Mouse (Mus musculus) midbrain, embryonic 15.5 days (tissue): ENCODE data around the gene Ppp1r35. TPM values are rescaled to one million over a fixed set of nuclear protein-coding genes. Genes with fewer than 3 reads are reported as not detected.

Experiments
- ATAC-seq: fragments of 200-750 bp; cut with Nextera tagmentation; replicated peaks from 2 replicates; pipeline ENCODE4 v1.8.0; 2017; ENCODE audit warnings: moderate TSS enrichment
- H3K27ac ChIP-seq: fragments of 300-500 bp; sonication (generic); 2 replicates; pipeline ENCODE4 v1.5.1; 2015; ENCODE audit warnings: mild to moderate bottlenecking, inconsistent platforms
- H3K27me3 ChIP-seq: fragments of 300-500 bp; sonication (generic); replicated peaks from 2 replicates; pipeline ENCODE4 v1.6.1; 2015; ENCODE audit warnings: inconsistent platforms
- H3K36me3 ChIP-seq: fragments of 300-500 bp; sonication (generic); replicated peaks from 2 replicates; pipeline ENCODE4 v1.6.1; 2015; ENCODE audit warnings: inconsistent platforms
- H3K4me1 ChIP-seq: fragments of 300-500 bp; sonication (generic); 2 replicates; pipeline ENCODE4 v1.6.1; 2015; ENCODE audit warnings: inconsistent platforms
- H3K4me2 ChIP-seq: fragments of 300-500 bp; sonication (generic); 2 replicates; pipeline ENCODE4 v1.6.1; 2015; ENCODE audit warnings: inconsistent platforms, mild to moderate bottlenecking, moderate library complexity
- H3K4me3 ChIP-seq: fragments of 300-500 bp; sonication (generic); 2 replicates; pipeline ENCODE4 v1.5.1; 2015; ENCODE audit warnings: mild to moderate bottlenecking, inconsistent platforms
- H3K9ac ChIP-seq: fragments of 300-500 bp; sonication (generic); 2 replicates; pipeline ENCODE4 v1.6.1; 2015; ENCODE audit warnings: mild to moderate bottlenecking, inconsistent platforms
- H3K9me3 ChIP-seq: fragments of 300-500 bp; sonication (generic); 2 replicates; pipeline ENCODE4 v1.6.1; 2016; ENCODE audit warnings: inconsistent platforms
- WGBS: fragments of 180-500 bp; shearing (Covaris S2); methylation state at CpG from one replicate; pipeline ENCODE4 v1.1.7; 2015; ENCODE audit warnings: mixed read lengths; 5-methylcytosine and 5-hydroxymethylcytosine counted together
- polyA plus RNA-seq: library from polyadenylated mRNA; unstranded; fragments of >200 nt; fragmentation: Nextera tagmentation; extraction: Ambion mirVana; gene quantifications from 2 replicates; pipeline ENCODE4 v1.2.1, GENCODE M21; 2015

Ppp1r35 gene
- polyA plus RNA-seq, 1 experiment from 2014 or later = 37.3 TPM

DNA sequence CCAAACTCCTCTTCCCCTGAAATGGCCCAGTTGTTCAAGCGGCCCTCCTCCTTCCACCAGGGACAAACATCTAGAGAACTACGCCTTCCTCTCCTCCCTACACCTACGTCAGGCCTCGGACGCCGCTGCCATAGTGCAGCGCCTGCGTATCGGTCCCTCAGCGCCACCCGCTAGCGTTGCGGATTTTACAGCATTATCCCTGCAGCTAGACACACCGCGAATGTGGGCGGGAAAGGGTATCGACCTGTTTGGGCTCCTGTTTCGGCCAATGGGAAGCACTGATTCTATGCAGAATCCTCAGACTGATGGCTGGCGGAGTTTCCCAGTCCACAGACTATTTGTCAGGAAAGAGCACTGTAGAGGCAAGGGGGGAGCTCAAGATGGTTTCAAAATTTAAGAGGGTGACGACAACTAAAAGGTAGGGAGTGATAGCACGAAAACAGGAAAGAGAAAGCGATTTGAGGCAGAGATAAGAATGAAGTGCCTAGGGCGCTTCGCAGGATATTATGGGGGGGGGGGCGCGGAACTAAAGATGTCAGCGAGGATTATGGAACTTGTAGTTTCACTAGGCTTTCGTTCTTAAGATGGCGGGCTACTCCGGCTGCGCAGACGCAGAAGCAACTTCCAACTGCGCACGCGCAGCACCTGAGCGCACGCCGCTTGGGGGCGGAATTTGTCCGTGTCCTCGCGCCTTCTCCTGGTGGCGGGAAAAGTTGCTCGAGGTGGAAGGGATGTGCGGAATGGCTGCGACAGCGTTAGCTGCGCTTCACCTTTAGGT is 8.7 kb downstream of the Ppp1r35 start, which contains the start of the genes Mepce and Zcwpw1:
TSS of gene Mepce (minus strand) at position 505 of the 778 bp plus-strand sequence.
TSS of gene Zcwpw1 (plus strand) at position 648 of the 778 bp plus-strand sequence.
- H3K4me2 ChIP-seq = peak within 1 kb of the TSS; percentile 91
- WGBS = under 1% methylated on average over 48 of the region's 48 CpGs
- peak within 1 kb of the TSS; percentile 99 for H3K27ac ChIP-seq
- H3K27me3 ChIP-seq = no peaks in the 10 kb centered on the region
- H3K9me3 ChIP-seq = no peaks in the 10 kb centered on the region
- H3K9ac ChIP-seq = peak within 1 kb of the TSS; percentile 88
- peaks cover 37% of the 10 kb centered on the region for H3K4me1 ChIP-seq
- peak; percentile 78 for ATAC-seq
- peaks cover 5% of the 10 kb centered on the region; the same call in 1 of the 2 replicates for H3K36me3 ChIP-seq
- peak within 1 kb of the TSS; percentile 72 for H3K4me3 ChIP-seq

GRCm38 (mm10) chr5:137788171-137788570 is 9.5 kb downstream of the Ppp1r35 start:
- Histone ChIP-seq H3K4me1 (peaks cover 28% of the 10 kb centered on the region), H3K27ac (no peak overlapping the region), H3K4me3 (peak overlapping the region; percentile 72), H3K9me3 (no peaks in the 10 kb centered on the region), H3K36me3 (no peaks in the 10 kb centered on the region), H3K4me2 (peak overlapping the region; percentile 91), H3K9ac (0 out of 2 replicates have a peak overlapping the region, but pooled peaks have one; percentile 27), H3K27me3 (no peaks in the 10 kb centered on the region)
- no peak for ATAC-seq
- 71% methylated on average over 24 of the region's 24 CpGs for WGBS

DNA sequence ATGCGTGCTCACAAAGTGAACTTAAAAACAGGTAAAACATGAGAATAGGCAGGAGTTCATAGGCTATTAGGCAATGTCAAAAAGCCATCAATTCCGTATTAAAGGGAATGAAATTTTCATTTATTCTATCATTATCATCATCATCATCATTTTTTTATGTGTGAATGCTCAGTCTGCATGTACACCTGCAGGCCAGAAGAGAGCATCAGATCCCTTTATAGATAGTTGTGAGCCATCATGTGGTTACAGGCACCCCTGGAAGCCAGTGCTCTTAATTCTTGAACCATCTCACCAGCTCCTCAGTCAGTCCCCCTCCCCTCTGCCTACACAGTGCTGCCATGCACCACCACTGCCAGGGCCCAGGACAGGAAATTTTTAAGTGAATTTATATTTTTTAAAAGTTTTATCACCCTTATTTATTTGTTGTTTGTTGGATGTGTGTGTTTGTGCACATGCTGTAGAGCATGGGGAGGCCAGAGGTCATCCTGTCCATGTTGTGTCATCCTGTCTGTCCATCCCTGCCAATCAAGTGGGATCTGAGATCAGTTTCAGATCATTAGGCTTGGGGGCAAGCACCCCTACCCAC is 10.4 kb downstream of the Ppp1r35 start:
- no peak overlapping the region for H3K27ac ChIP-seq
- WGBS = 91% methylated on average over 2 of the region's 2 CpGs

GRCm38 (mm10) chr5:137791553-137791952 is 12.9 kb downstream of the Ppp1r35 start:
- no peak overlapping the region for H3K4me2 ChIP-seq
- ATAC-seq = no peak
- H3K4me1 ChIP-seq = peaks cover 6% of the 10 kb centered on the region
- no peak overlapping the region for H3K27ac ChIP-seq
- H3K27me3 ChIP-seq = no peaks in the 10 kb centered on the region
- no peak overlapping the region for H3K4me3 ChIP-seq
- H3K9me3 ChIP-seq = no peaks in the 10 kb centered on the region
- H3K36me3 ChIP-seq = no peaks in the 10 kb centered on the region
- H3K9ac ChIP-seq = no peak overlapping the region

More for the DNA sequence above, 10.4 kb downstream of the Ppp1r35 start:
- Histone ChIP-seq H3K27me3 (no peaks in the 10 kb centered on the region), H3K9me3 (no peaks in the 10 kb centered on the region), H3K4me3 (no peak overlapping the region), H3K36me3 (no peaks in the 10 kb centered on the region), H3K4me1 (peaks cover 20% of the 10 kb centered on the region), H3K9ac (no peak overlapping the region), H3K4me2 (no peak overlapping the region)
- ATAC-seq = no peak

DNA sequence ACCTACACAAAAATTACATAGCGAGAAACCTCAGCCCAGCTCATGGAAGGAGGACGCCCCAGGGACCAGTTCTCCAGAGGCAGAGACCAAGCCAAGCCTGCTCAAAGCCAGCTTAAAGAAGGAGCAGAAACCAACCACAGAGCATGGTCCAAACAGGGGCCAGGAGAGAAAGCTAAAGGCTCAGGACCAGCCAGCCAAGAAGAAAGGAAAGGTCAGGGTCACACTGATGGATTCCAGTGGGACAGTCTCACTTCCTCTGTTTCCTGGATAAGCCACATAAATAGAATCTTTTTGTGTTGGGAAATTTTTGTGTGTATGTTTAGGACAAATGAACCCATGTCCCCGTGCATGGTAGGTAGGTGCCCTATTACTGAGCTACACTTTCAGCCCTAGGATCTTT is 18.0 kb downstream of the Ppp1r35 start:
- Histone ChIP-seq H3K9me3 (no peaks in the 10 kb centered on the region), H3K27ac (no peak overlapping the region), H3K9ac (no peak overlapping the region), H3K4me1 (no peaks in the 10 kb centered on the region), H3K27me3 (no peaks in the 10 kb centered on the region), H3K4me3 (no peak overlapping the region), H3K4me2 (no peak overlapping the region), H3K36me3 (no peaks in the 10 kb centered on the region)
- 82% methylated on average over 3 of the region's 3 CpGs for WGBS
- ATAC-seq = no peak

DNA sequence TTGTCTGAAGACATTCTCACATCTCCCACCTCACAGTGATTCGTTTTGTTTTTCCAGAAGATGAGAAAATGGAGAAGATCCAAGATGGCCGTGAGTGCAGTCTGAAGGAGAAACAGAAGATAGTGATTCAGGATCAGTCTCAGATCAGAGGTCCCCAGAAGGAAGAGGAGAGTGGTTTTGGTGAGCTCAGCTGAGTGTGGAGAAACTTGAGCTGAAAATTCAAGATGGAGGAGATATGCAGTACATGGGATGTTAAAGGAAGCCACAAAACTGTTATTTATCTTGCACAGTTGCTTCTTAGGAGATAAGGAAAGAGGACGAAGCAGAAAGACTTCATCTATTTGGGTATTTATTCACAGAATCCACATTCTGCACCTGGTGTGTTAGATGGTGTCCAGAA is 22.3 kb downstream of the Ppp1r35 start:
- Histone ChIP-seq H3K9me3 (no peaks in the 10 kb centered on the region), H3K4me3 (no peak overlapping the region), H3K4me1 (no peaks in the 10 kb centered on the region), H3K36me3 (no peaks in the 10 kb centered on the region), H3K4me2 (no peak overlapping the region), H3K27ac (no peak overlapping the region), H3K27me3 (no peaks in the 10 kb centered on the region), H3K9ac (no peak overlapping the region)
- no peak for ATAC-seq
- WGBS = 89% methylated on average over 3 of the region's 3 CpGs

DNA sequence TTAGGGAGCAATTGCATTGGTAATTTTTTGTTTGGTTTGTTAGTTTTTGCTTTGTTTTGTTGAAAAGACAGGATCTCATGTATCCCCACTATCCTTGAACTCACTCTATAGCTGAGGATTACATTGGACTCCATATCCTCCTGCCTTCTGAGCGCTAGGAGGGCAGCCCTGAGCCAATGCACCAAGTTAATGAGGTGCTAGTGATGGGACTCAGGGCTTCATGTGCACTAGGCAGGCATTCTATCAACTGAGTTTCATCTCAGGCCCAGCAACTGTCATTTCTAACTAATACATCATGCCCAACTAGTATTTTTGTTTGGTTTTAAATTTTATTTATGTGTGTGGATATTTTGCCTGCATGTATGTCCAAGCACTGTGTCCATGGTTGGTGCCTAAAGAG is 27.5 kb downstream of the Ppp1r35 start:
- ATAC-seq = no peak
- Histone ChIP-seq H3K9me3 (no peaks in the 10 kb centered on the region), H3K27me3 (no peaks in the 10 kb centered on the region), H3K4me1 (no peaks in the 10 kb centered on the region), H3K9ac (no peak overlapping the region), H3K36me3 (no peaks in the 10 kb centered on the region), H3K4me3 (no peak overlapping the region), H3K27ac (no peak overlapping the region), H3K4me2 (no peak overlapping the region)
- WGBS = 80% methylated on average over 1 of the region's 1 CpGs

DNA sequence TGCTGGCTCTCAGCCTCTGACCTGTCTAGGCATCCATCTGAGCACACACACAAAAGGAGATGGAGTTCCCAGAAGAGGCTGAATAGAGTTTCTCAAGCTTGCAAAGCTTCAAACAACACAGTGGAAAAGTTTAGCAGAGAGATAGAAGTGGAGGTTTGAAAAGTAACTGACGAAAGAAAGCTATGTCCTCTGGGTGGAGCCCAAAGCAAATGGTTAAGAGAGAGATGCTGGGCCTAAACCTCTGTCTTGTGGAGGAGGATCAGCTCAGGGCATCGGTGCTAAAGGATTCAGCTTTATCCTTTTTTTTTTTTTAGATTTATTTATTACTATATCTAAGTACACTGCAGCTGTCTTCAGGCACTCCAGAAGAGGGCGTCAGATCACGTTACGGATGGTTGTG is 29.7 kb downstream of the Ppp1r35 start:
- no peak overlapping the region for H3K9ac ChIP-seq
- 88% methylated on average over 5 of the region's 5 CpGs for whole genome bisulfite sequencing

DNA sequence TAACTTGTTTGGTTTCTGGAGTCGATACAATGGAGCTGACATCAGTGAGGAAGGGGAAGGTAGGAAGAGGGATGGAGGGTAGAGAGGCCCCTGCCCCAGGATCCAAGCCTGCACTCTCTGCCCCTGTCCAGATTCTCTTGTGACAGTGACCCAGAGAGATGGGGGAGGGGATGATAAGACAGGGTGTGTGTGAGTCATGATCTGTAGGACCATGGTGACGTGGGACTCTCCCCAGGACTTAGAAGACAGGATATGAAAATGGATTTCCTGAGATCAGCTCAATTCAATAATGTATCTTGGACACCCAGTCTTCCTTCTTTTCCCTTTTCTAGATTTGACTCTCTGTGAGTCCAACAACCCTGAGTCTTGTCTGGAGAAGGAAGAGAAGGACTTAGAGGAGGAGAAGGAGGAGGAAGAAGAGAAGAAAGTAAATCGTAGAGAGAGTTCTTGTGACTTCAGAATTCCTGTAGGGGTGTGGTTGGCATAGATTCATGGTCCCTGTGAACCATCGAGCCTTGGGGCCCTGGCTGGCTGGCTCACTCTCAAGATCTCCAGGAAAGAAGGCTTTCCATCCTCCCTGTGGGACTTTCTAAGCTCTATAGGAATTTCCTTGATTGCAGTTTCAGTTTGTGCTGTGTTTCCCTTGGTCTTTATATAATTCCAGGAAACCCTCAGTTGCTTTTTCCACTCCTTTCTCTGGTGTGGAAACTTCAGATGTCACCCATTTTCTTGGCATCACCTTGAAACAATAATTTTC is 39.0 kb downstream of the Ppp1r35 start:
- Histone ChIP-seq H3K9ac (no peak overlapping the region), H3K4me1 (no peaks in the 10 kb centered on the region), H3K4me2 (no peak overlapping the region), H3K36me3 (no peaks in the 10 kb centered on the region), H3K9me3 (no peaks in the 10 kb centered on the region), H3K27me3 (no peaks in the 10 kb centered on the region), H3K27ac (no peak overlapping the region), H3K4me3 (no peak overlapping the region)
- no peak for ATAC-seq
- 73% methylated on average over 4 of the region's 4 CpGs for WGBS

More for the DNA sequence above, 29.7 kb downstream of the Ppp1r35 start:
- H3K4me3 ChIP-seq = no peak overlapping the region
- H3K4me2 ChIP-seq = no peak overlapping the region
- no peak overlapping the region for H3K27ac ChIP-seq
- no peaks in the 10 kb centered on the region for H3K27me3 ChIP-seq
- no peaks in the 10 kb centered on the region for H3K36me3 ChIP-seq
- H3K9me3 ChIP-seq = no peaks in the 10 kb centered on the region
- ATAC-seq = no peak
- H3K4me1 ChIP-seq = no peaks in the 10 kb centered on the region

DNA sequence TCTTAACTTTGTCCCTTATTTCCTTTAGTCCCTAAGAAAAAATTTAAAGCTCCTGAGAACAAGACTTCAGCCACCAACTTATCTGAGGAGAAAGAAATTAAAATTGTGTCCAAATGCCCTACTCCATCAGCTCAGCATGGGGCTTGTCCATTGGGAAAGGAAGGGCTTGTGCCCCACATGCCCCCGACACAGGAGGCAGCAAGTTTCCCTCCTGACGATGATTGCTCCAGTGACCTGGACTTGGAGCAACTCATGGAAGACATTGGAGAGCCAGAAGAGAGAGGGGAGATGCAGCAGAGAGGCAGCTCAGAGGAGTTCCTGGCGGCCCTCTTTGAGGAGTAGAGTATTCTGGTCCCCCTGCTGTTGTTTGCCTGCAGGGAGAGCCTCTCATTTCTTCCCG is 43.5 kb downstream of the Ppp1r35 start:
- no peaks in the 10 kb centered on the region for H3K36me3 ChIP-seq
- H3K4me3 ChIP-seq = no peak overlapping the region
- H3K27ac ChIP-seq = no peak overlapping the region
- no peaks in the 10 kb centered on the region for H3K4me1 ChIP-seq
- no peaks in the 10 kb centered on the region for H3K9me3 ChIP-seq
- no peak for ATAC-seq
- H3K4me2 ChIP-seq = no peak overlapping the region
- WGBS = 80% methylated on average over 4 of the region's 4 CpGs
- H3K27me3 ChIP-seq = no peaks in the 10 kb centered on the region
- H3K9ac ChIP-seq = no peak overlapping the region

DNA sequence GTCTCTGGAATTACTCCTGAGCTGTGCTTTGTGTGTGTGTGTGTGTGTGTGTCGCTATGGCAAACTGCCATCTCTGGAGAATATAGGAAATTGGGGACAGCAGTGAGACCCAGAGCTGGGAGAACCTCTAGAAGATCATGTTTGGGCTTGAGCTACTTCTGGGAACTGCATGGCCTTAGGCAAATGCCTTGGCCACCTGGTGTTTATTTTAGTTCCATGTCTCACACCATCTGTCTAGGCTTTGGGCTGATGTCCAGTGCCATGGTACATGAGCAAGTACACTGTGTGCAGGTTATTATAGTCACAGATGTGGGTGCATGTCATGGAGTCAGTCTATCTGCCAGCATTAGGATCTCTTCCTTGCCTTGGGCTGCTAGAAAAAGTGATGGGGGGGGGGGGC is 44.0 kb downstream of the Ppp1r35 start:
- Histone ChIP-seq H3K4me3 (no peak overlapping the region), H3K36me3 (no peaks in the 10 kb centered on the region), H3K27ac (no peak overlapping the region), H3K4me1 (no peaks in the 10 kb centered on the region), H3K9me3 (no peaks in the 10 kb centered on the region), H3K27me3 (no peaks in the 10 kb centered on the region), H3K9ac (no peak overlapping the region), H3K4me2 (no peak overlapping the region)
- ATAC-seq = no peak
- 85% methylated on average over 1 of the region's 1 CpGs for WGBS

DNA sequence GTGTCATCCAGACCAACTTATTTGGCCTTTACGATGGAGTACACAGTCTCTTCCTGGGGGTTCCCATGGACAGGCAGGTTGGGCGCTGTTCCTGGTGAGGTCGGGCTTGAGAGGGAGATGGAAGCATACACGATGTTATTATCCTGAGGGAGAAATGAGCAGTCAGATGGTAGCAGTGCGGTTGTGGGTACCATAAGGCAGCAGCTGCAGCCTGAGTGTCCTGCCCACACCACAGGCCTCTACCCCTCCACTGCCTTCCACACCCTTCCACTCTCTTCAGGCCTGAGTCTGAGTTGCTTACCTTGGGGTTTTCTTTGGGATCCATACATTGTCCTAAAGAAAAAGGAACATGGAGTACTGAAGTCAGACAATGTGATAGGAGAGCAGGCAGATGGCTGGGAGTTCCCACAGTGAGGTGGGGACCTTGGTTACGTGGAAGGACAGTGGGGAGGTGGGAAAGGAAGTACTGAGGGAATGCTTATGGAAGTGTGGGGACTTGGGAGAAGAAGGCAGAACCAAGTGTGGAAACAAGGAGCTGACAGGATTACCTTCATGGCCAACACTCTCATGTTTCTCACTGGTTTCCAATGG is 44.9 kb downstream of the Ppp1r35 start:
- Histone ChIP-seq H3K4me1 (no peaks in the 10 kb centered on the region), H3K27me3 (no peaks in the 10 kb centered on the region), H3K4me3 (no peak overlapping the region), H3K4me2 (no peak overlapping the region), H3K9me3 (no peaks in the 10 kb centered on the region), H3K27ac (no peak overlapping the region), H3K36me3 (no peaks in the 10 kb centered on the region), H3K9ac (no peak overlapping the region)
- 89% methylated on average over 6 of the region's 6 CpGs for WGBS
- ATAC-seq = no peak
